Mouse (Mus musculus) liver, adult 2 months (tissue): ENCODE results near the gene Trmt1l. TPM values are rescaled to one million over a fixed set of nuclear protein-coding genes. Genes with fewer than 3 reads are reported as not detected.
A peak's percentile ranks its signal among the peaks of the same experiment; 100 is the strongest.

Experiments used
- DNase-seq: peaks from one replicate; pipeline ENCODE4 v3.0.0-alpha.2; 2011; ENCODE audit warnings: low read depth, low spot score; ENCODE audit errors: extremely low read depth
- H3K27ac ChIP-seq: fragments of 200-500 bp; replicated peaks from 2 replicates; pipeline ENCODE4 v1.5.1; 2012; ENCODE audit warnings: low read depth, mild to moderate bottlenecking, control low read depth, inconsistent platforms, low read length; ENCODE audit not compliant: insufficient read depth
- H3K27me3 ChIP-seq: fragments of 200-500 bp; 2 replicates; pipeline ENCODE4 v1.6.1; 2012; ENCODE audit warnings: mild to moderate bottlenecking, moderate library complexity, low read length, inconsistent platforms; ENCODE audit not compliant: control insufficient read depth, insufficient read depth
- H3K36me3 ChIP-seq: fragments of 200-500 bp; 2 replicates; pipeline ENCODE4 v1.6.1; 2012; ENCODE audit warnings: low read length, inconsistent platforms; ENCODE audit not compliant: control insufficient read depth, insufficient read depth
- H3K4me1 ChIP-seq: fragments of 200-500 bp; 2 replicates; pipeline ENCODE4 v1.6.1; 2011; ENCODE audit warnings: low read length; ENCODE audit not compliant: control insufficient read depth, insufficient read depth
- H3K4me3 ChIP-seq: fragments of 200-500 bp; 2 replicates; pipeline ENCODE4 v1.5.1; 2011; ENCODE audit warnings: low read depth, mild to moderate bottlenecking, control low read depth, low read length, moderate library complexity; ENCODE audit not compliant: insufficient read depth
- H3K79me2 ChIP-seq: fragments of 200-500 bp; 2 replicates; pipeline ENCODE4 v1.6.1; 2012; ENCODE audit warnings: inconsistent platforms, mild to moderate bottlenecking, low read length, moderate library complexity; ENCODE audit not compliant: control insufficient read depth, insufficient read depth
- H3K9ac ChIP-seq: fragments of 200-500 bp; 2 replicates; pipeline ENCODE4 v1.6.1; 2012; ENCODE audit warnings: low read depth, mild to moderate bottlenecking, control low read depth, inconsistent platforms, low read length
- CTCF ChIP-seq: fragments of 200-500 bp; IDR thresholded peaks from 2 replicates; pipeline ENCODE4 v1.5.1; 2011; ENCODE audit warnings: low read depth, low read length, control low read depth
- POLR2A ChIP-seq: fragments of 200-500 bp; IDR thresholded peaks from 2 replicates; pipeline ENCODE4 v1.6.1; 2011; ENCODE audit warnings: low read length, control low read depth; ENCODE audit not compliant: insufficient read depth; ENCODE audit errors: extremely low read depth
- whole genome bisulfite sequencing: fragments of 180-500 bp; shearing (Covaris S2); methylation state at CpG from one replicate; pipeline ENCODE4 v1.1.7; 2018; 5-methylcytosine and 5-hydroxymethylcytosine counted together
- polyA plus RNA-seq: library from polyadenylated mRNA; depleted of rRNA; stranded (reverse); fragments of >200 nt; gene quantifications from 2 replicates; pipeline ENCODE4 v1.2.3, GENCODE M21; 2012
- total RNA-seq: library from RNA; depleted of rRNA; stranded (reverse); fragments of >200 nt; gene quantifications from 2 replicates; pipeline ENCODE4 v1.2.3, GENCODE M21; 2014

The Trmt1l gene
- total and polyA plus RNA-seq, 2 experiments, result 9.6 to 15.9 TPM

DNA sequence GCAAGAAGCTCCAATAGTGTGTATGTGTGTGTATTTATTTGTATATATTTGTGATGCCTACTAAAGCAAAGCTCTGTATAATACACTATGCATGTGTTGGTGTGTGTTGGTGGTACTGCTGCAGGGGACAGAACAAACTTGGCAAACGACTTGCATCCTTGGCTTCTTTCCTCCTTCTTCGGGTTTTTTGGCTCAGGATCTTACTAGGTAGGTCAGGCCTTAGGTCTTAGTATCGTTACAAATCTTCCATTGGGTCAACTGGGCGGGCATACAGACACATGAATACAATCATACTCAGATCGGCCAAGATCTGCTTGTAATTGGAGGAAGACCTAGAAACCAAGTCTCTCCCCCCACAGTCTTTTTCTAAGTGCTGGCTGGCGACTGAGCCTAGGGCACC lies 66.4 kb downstream of the Trmt1l start:
- peaks cover 36% of the 10 kb centered on the region for H3K79me2 ChIP-seq
- peaks cover 19% of the 10 kb centered on the region for H3K4me1 ChIP-seq
- no peak overlapping the region for H3K27ac ChIP-seq
- TF ChIP-seq POLR2A (no peak), CTCF (no peak)
- H3K9ac ChIP-seq, result no peak overlapping the region
- H3K36me3 ChIP-seq, result no peaks in the 10 kb centered on the region
- no peaks in the 10 kb centered on the region for H3K27me3 ChIP-seq
- no peak for DNase-seq
- 55% methylated on average over 6 of the region's 6 CpGs for WGBS
- H3K4me3 ChIP-seq, result no peak overlapping the region

DNA sequence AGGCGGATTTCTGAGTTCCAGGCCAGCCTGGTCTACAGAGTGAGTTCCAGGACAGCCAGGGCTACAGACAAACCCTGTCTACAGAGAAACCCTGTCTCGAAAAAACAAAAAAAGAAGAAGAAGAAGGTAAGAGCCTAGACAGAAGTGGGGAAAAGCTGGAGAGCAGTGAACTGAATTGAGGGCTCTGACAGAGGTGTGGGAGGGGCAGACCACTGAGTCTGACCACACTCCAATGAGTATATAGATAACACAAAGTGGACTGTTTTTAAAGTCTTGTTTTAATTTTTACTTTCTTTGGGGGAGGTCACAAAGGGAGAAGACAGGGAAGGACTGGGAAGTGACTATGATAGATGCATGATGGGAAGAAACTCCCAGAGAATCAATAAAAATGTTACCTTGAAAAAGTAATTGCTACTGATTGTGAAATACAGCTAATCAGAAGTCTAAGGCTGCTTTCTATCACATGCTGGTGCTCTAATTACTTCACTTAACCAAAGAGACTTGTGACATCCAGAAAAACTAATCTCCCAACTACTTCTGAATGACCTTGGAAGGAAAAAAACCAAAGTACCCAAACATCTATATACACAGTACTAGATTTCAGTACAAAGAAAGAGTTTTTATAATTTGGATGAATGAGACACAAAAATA lies 67.4 kb downstream of the Trmt1l start:
- DNase-seq, result peak; percentile 64
- 76% methylated on average over 2 of the region's 2 CpGs for WGBS
- no peak overlapping the region for H3K4me3 ChIP-seq
- no peak overlapping the region for H3K27ac ChIP-seq
- TF ChIP-seq POLR2A (no peak), CTCF (no peak)
- H3K9ac ChIP-seq, result no peak overlapping the region
- no peaks in the 10 kb centered on the region for H3K27me3 ChIP-seq
- H3K4me1 ChIP-seq, result peaks cover 18% of the 10 kb centered on the region
- no peaks in the 10 kb centered on the region for H3K36me3 ChIP-seq
- peaks cover 35% of the 10 kb centered on the region for H3K79me2 ChIP-seq

DNA sequence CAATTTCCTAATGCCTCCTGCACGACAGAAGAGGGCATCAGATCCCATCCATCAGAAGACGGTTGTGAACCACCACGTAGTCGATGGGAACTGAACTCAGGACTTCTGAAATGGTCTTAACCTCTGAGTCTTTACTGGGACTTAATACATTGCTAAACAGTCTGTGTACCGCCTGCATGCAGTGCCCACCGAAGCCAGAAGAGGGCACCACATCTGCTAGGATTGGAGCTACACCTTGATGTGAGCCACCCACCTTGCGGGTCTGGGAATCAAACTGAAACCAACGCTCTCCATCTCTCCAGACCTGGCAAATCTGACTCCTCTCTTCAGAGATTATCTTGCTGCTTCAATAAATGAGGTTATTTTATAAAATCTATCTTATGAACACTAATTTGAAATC lies 68.7 kb downstream of the Trmt1l start:
- 87% methylated on average over 8 of the region's 8 CpGs for WGBS
- no peaks in the 10 kb centered on the region for H3K36me3 ChIP-seq
- peaks cover 28% of the 10 kb centered on the region for H3K79me2 ChIP-seq
- no peak overlapping the region for H3K4me3 ChIP-seq
- TF ChIP-seq CTCF (peak; percentile 71), POLR2A (no peak)
- H3K4me1 ChIP-seq, result peaks cover 17% of the 10 kb centered on the region
- no peaks in the 10 kb centered on the region for H3K27me3 ChIP-seq
- no peak overlapping the region for H3K9ac ChIP-seq
- H3K27ac ChIP-seq, result no peak overlapping the region
- DNase-seq, result no peak

DNA sequence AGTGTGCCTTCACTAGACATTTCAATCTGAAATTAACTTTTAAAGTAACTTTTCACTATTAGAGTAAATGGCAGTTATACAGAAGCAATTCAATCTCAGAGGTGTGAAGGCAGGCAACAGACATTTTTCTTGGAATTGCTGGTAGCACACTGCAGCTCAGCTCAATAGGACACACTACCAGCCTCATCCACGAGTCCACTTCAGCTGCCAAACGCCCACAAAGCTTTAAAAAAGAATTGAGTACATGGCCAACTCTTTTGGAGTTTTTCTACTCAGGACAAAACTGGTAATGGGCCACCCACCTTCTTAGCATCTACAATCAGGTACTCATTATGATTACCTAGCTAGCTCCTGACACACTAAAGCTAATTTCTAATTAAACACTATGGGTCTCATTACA lies 69.6 kb downstream of the Trmt1l start:
- no peak for DNase-seq
- H3K9ac ChIP-seq, result no peak overlapping the region
- H3K36me3 ChIP-seq, result no peaks in the 10 kb centered on the region
- TF ChIP-seq POLR2A, result no peak
- no peak for TF ChIP-seq CTCF
- H3K79me2 ChIP-seq, result peaks cover 24% of the 10 kb centered on the region
- WGBS, result 29% methylated on average over 2 of the region's 2 CpGs
- peaks cover 17% of the 10 kb centered on the region for H3K4me1 ChIP-seq
- no peak overlapping the region for H3K4me3 ChIP-seq
- H3K27ac ChIP-seq, result no peak overlapping the region
- H3K27me3 ChIP-seq, result no peaks in the 10 kb centered on the region

DNA sequence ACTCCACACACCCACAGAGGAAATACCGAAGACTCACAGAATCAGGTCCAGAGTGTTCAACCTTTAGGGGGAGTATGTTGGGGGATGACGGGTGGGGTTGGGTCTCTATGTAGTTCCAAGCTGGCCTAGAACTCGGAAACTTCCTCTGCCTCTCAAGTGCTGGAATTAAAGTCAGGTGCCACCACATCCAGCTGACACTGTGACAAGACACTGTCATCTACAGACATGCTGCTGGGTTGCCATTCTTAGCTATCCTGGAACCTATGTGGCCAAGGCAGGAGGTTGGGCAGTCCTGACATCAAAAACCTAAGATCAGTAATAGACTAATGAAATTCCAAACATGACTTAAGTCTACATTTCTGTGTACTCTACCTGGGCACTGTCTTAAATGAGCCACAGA lies 70.0 kb downstream of the Trmt1l start:
- Histone ChIP-seq H3K9ac (no peak overlapping the region), H3K27me3 (no peaks in the 10 kb centered on the region), H3K79me2 (peaks cover 21% of the 10 kb centered on the region), H3K27ac (no peak overlapping the region), H3K36me3 (no peaks in the 10 kb centered on the region), H3K4me1 (peaks cover 17% of the 10 kb centered on the region), H3K4me3 (no peak overlapping the region)
- TF ChIP-seq POLR2A, result no peak
- no peak for TF ChIP-seq CTCF
- DNase-seq, result no peak
- WGBS, result 77% methylated on average over 3 of the region's 3 CpGs

DNA sequence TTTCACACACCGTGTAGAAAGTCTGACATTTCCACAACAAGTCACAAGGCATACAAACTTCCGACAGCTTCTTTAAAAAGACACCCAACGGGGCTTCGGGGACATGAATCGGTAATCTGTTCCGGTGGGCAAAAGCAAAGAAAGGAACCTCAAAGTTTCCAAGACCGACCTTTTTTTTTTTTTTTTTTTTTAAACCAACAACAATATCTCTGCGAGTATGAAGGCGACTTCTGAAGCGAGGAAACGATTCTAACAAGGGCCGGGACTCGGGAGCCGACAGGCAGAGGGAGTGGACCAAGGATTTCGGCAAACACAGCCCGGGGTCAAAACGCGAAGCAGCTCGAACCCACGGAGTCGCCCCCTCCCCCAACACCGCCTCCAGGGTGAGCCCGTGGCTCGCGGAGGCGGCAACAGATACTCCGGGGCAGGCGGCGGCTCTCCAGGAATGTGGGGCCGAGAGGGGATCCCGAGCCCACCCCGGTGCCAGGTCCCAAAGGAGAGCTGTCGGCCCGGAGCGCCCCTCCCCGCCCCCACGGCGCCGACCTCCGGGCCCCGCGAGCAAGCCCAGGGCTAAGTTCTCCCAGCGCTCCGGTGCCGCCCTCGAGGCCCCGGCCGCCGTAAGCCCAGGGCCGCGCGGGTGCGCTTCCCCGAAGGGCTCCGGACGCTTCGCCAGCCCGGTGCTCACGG lies 71.6 kb downstream of the Trmt1l start:
- H3K27ac ChIP-seq, result peak overlapping the region; percentile 69
- WGBS, result under 1% methylated on average over 58 of the region's 59 CpGs
- H3K27me3 ChIP-seq, result no peaks in the 10 kb centered on the region
- peak overlapping the region; percentile 99 for H3K9ac ChIP-seq
- H3K4me1 ChIP-seq, result peaks cover 13% of the 10 kb centered on the region
- TF ChIP-seq CTCF (no peak), POLR2A (no peak)
- peaks cover 10% of the 10 kb centered on the region for H3K79me2 ChIP-seq
- DNase-seq, result peak; percentile 41
- H3K36me3 ChIP-seq, result no peaks in the 10 kb centered on the region
- peak overlapping the region; percentile 94 for H3K4me3 ChIP-seq
